Mouse (Mus musculus) heart, embryonic 15.5 days (tissue): ENCODE results near the gene Luc7l2. TPM values are rescaled to one million over a fixed set of nuclear protein-coding genes. Genes with fewer than 3 reads are reported as not detected.

ENCODE experiments used
- microRNA-seq: library from miRNA; unstranded; fragments of <30 nt; microRNA quantifications from one replicate; pipeline ENCODE4, GENCODE M21; 2016
- polyA plus RNA-seq: library from polyadenylated mRNA; unstranded; fragments of >200 nt; fragmentation: Nextera tagmentation; extraction: Ambion mirVana; gene quantifications from 2 replicates; pipeline ENCODE4 v1.2.1, GENCODE M21; 2015

Gene Luc7l2
- polyA plus RNA-seq, 1 experiment from 2014 or later = 29.9 TPM

Small RNAs within 50 kb of the gene (microRNA-seq; reads per million reads assigned to microRNA genes)
- not detected for gene Mir7670

Other genes starting within 250 kb of the Luc7l2 start
- 7.8 and 10.1 TPM in 2 replicates for gene Zc3hav1, start 196.7 kb upstream of the Luc7l2 start, polyA plus RNA-seq
- gene Ttc26, start 169.9 kb upstream of the Luc7l2 start, polyA plus RNA-seq = 2.3 and 3.5 TPM in 2 replicates
- 8.4 and 10.7 TPM in 2 replicates for gene Ubn2, start 117.4 kb upstream of the Luc7l2 start, polyA plus RNA-seq
- gene Fmc1, start 17.8 kb upstream of the Luc7l2 start, polyA plus RNA-seq = 217 and 292 TPM in 2 replicates
- 0.15 and 0.24 TPM in 2 replicates for gene Klrg2, start 85.9 kb downstream of the Luc7l2 start, polyA plus RNA-seq
- gene Clec2l, start 111.7 kb downstream of the Luc7l2 start, polyA plus RNA-seq = 0.87 and 1.9 TPM in 2 replicates